Mouse (Mus musculus) gastrocnemius, postnatal 25 days (tissue): ENCODE results near the gene Hs2st1. TPM values are rescaled to one million over a fixed set of nuclear protein-coding genes. Genes with fewer than 3 reads are reported as not detected.

Experiments used
- DNase-seq: peaks from one replicate; pipeline ENCODE4 v3.0.0; 2022
- total RNA-seq, 2 experiments: library from RNA; stranded (reverse); gene quantifications; 1 replicate in 1 of 2; 2 replicates in 1 of 2; pipeline ENCODE4 v1.2.3; 2021

The Hs2st1 gene
- total RNA-seq, 2 experiments from 2014 or later, result 9.5 to 11.5 TPM

- DNase-seq, result no peak
Observed at GRCm38 (mm10) chr3:144586731-144587130, 16.8 kb upstream of the Hs2st1 start.

- no peak for DNase-seq
Observed at GRCm38 (mm10) chr3:144584789-144585553, 15.0 kb upstream of the Hs2st1 start.

- DNase-seq, result no peak
Observed at GRCm38 (mm10) chr3:144583789-144584188, 13.8 kb upstream of the Hs2st1 start.

- DNase-seq, result no peak
Observed at GRCm38 (mm10) chr3:144582306-144582705, 12.3 kb upstream of the Hs2st1 start.

- no peak for DNase-seq
Observed at GRCm38 (mm10) chr3:144581842-144582241, 11.9 kb upstream of the Hs2st1 start.

- DNase-seq, result no peak
Observed at GRCm38 (mm10) chr3:144580281-144580680, 10.3 kb upstream of the Hs2st1 start.

- no peak for DNase-seq
Observed at GRCm38 (mm10) chr3:144579796-144580195, 9.8 kb upstream of the Hs2st1 start.

- DNase-seq, result no peak
Observed at GRCm38 (mm10) chr3:144578921-144579320, 8.9 kb upstream of the Hs2st1 start.

GRCm38 (mm10) chr3:144577366-144578340, 7.7 kb upstream of the Hs2st1 start:
- DNase-seq, result no peak

- no peak for DNase-seq
Observed at GRCm38 (mm10) chr3:144574256-144574655, 4.3 kb upstream of the Hs2st1 start.

GRCm38 (mm10) chr3:144570816-144571487, 971 bp upstream of the Hs2st1 start:
- no peak for DNase-seq

- no peak for DNase-seq
Observed at GRCm38 (mm10) chr3:144569401-144569971, 495 bp downstream of the Hs2st1 start.

- no peak for DNase-seq
Observed at GRCm38 (mm10) chr3:144568861-144569361, 1.1 kb downstream of the Hs2st1 start.

GRCm38 (mm10) chr3:144565212-144565611, 4.8 kb downstream of the Hs2st1 start:
- DNase-seq, result no peak

GRCm38 (mm10) chr3:144563916-144564315, 6.1 kb downstream of the Hs2st1 start:
- DNase-seq, result no peak

GRCm38 (mm10) chr3:144561511-144562250, 8.3 kb downstream of the Hs2st1 start:
- DNase-seq, result no peak

- no peak for DNase-seq
Observed at GRCm38 (mm10) chr3:144558274-144558673, 11.7 kb downstream of the Hs2st1 start.

- DNase-seq, result no peak
Observed at GRCm38 (mm10) chr3:144556625-144557324, 13.2 kb downstream of the Hs2st1 start.

GRCm38 (mm10) chr3:144555144-144555543, 14.8 kb downstream of the Hs2st1 start:
- no peak for DNase-seq

- DNase-seq, result no peak
Observed at GRCm38 (mm10) chr3:144554503-144554902, 15.5 kb downstream of the Hs2st1 start.
